Mouse (Mus musculus): ENCODE data around the gene Grap. TPM values are rescaled to one million over a fixed set of nuclear protein-coding genes. Genes with fewer than 3 reads are reported as not detected.
A peak's percentile ranks its signal among the peaks of the same experiment; 100 is the strongest.

Grap gene
- polyA plus RNA-seq, 1 experiment from 2014 or later = 7.1 TPM

DNA sequence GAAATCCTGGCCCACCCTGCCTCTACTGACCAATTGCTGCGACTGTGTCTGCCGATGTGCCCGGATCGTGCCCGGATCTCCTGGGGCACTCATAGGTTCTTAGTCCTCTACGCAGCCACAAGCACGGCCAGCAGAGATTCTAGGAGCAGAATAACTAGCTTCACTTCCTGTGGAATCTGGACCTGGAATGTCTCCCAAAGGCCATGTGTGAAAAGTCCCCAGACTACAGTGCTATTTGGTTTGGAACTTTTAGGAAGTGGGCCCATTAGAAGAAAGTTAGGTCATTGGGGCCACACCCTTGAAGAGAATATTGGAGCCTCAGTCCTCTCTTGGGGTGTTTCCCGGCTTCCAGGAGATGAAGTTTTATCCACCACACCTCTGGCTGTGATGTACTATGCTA, 34.9 kb upstream of the Grap start:
- Histone ChIP-seq H3K27me3 (ENCODE audit: control insufficient read depth, insufficient read depth, low read length) (no peaks in the 10 kb centered on the region), H3K4me1 (ENCODE audit: control insufficient read depth, insufficient read depth, low read length) (no peaks in the 10 kb centered on the region), H3K36me3 (ENCODE audit: control insufficient read depth, insufficient read depth, low read length) (no peaks in the 10 kb centered on the region), H3K4me3 (ENCODE audit: low read depth, low read length) (no peak overlapping the region), H3K27ac (ENCODE audit: low read depth, low read length) (no peak overlapping the region), H3K9me3 (ENCODE audit: control insufficient read depth, low read length) (no peaks in the 10 kb centered on the region), H3K9ac (ENCODE audit: low read length) (no peak overlapping the region), H3K4me2 (no peak overlapping the region)
- WGBS = 94% methylated on average over 8 of the region's 8 CpGs
- ATAC-seq (ENCODE audit: low FRiP score) (no peak), DNase-seq (ENCODE audit: low spot score, missing footprints) (no peak)

DNA sequence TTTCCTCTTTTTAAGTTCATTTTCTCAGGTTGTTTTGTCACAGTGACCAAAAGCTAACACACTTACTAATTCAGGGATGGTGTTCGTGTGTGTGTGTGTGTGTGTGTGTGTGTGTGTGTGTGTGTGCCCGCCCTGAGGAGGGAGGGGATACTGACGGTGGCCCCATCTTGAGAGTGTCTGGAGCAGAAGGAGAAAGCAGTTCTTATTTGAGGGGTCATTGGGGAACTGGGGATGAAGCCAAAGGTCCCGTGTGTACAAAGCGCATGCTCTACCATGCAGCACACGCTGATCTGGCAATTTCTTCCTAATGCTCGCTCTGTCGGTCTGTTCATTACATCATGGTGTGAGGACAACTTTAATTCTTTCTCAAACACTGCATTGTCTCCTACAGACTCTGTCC, 34.5 kb upstream of the Grap start:
- 91% methylated on average over 8 of the region's 8 CpGs for WGBS
- DNase-seq (ENCODE audit: low spot score, missing footprints) (no peak), ATAC-seq (ENCODE audit: low FRiP score) (no peak)

DNA sequence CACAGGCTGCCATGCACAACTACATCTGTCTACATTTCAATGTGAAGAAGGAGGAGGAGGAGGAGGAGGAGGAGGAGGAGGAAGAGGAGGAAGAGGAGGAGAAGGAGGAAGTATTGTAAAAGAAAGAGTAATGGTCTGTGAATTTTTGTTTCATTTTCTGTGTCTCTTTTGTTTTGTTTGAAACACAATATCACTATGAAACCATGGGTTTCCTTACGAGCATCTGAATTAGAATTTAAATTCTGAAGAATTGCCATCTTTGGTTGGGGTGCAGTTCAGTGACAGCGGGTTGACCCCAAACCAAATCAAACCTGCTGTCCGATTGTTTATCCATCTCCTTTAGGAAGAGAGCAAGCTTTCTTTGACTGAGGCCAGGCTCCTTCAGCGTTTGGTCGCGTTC, 33.7 kb upstream of the Grap start:
- H3K9me3 ChIP-seq (ENCODE audit: control insufficient read depth, low read length) = no peaks in the 10 kb centered on the region
- H3K36me3 ChIP-seq (ENCODE audit: control insufficient read depth, insufficient read depth, low read length) = no peaks in the 10 kb centered on the region
- H3K4me2 ChIP-seq = peak overlapping the region; percentile 68
- H3K4me3 ChIP-seq (ENCODE audit: low read depth, low read length) = peak overlapping the region; percentile 38
- H3K27ac ChIP-seq (ENCODE audit: low read depth, low read length) = no peak overlapping the region
- DNase-seq (ENCODE audit: low spot score, missing footprints) = peak; percentile 85
- no peak for ATAC-seq (ENCODE audit: low FRiP score)
- no peaks in the 10 kb centered on the region for H3K4me1 ChIP-seq (ENCODE audit: control insufficient read depth, insufficient read depth, low read length)
- WGBS = 14% methylated on average over 6 of the region's 6 CpGs
- H3K27me3 ChIP-seq (ENCODE audit: control insufficient read depth, insufficient read depth, low read length) = no peaks in the 10 kb centered on the region
- H3K9ac ChIP-seq (ENCODE audit: low read length) = peak overlapping the region; percentile 59; the same call in 1 of the 2 replicates

More for the DNA sequence above, 34.5 kb upstream of the Grap start:
- Histone ChIP-seq H3K9me3 (ENCODE audit: control insufficient read depth, low read length) (no peaks in the 10 kb centered on the region), H3K4me2 (no peak overlapping the region), H3K27me3 (ENCODE audit: control insufficient read depth, insufficient read depth, low read length) (no peaks in the 10 kb centered on the region), H3K4me3 (ENCODE audit: low read depth, low read length) (no peak overlapping the region), H3K4me1 (ENCODE audit: control insufficient read depth, insufficient read depth, low read length) (no peaks in the 10 kb centered on the region), H3K36me3 (ENCODE audit: control insufficient read depth, insufficient read depth, low read length) (no peaks in the 10 kb centered on the region), H3K27ac (ENCODE audit: low read depth, low read length) (no peak overlapping the region), H3K9ac (ENCODE audit: low read length) (no peak overlapping the region)

- DNase-seq (ENCODE audit: low spot score, missing footprints) (peak; percentile 94), ATAC-seq (ENCODE audit: low FRiP score) (peak; percentile 42; the same call in 1 of the 2 replicates)
- H3K36me3 ChIP-seq (ENCODE audit: control insufficient read depth, insufficient read depth, low read length) = no peaks in the 10 kb centered on the region
- H3K27me3 ChIP-seq (ENCODE audit: control insufficient read depth, insufficient read depth, low read length) = no peaks in the 10 kb centered on the region
- 2% methylated on average over 17 of the region's 17 CpGs for WGBS
- peak overlapping the region; percentile 38 for H3K4me3 ChIP-seq (ENCODE audit: low read depth, low read length)
- H3K9me3 ChIP-seq (ENCODE audit: control insufficient read depth, low read length) = no peaks in the 10 kb centered on the region
- H3K27ac ChIP-seq (ENCODE audit: low read depth, low read length) = no peak overlapping the region
- H3K9ac ChIP-seq (ENCODE audit: low read length) = peak overlapping the region; percentile 59
- no peaks in the 10 kb centered on the region for H3K4me1 ChIP-seq (ENCODE audit: control insufficient read depth, insufficient read depth, low read length)
- H3K4me2 ChIP-seq = peak overlapping the region; percentile 68
These were observed 33.2 kb upstream of the Grap start for GRCm38 (mm10) chr11:61619791-61620241.

DNA sequence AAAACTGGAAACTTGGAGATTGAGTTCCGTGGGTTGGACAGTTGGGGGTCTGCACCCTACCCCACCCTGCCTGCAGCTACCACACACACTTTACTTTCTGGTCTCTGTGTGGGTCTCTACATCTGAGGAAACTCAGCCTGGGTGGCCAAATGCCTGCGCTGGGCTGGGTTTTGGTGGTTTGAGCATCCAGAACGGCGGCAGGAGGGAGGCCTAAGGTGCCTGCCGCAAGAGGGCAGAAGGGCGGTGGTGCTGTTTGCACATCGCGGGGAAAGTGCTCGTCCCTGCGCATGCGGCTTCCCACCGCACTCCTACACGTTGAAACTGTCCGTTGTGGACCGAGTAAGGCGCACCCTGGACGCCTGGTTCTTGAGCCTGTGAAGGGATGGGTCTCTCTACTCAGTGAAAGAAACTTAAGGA, 32.8 kb upstream of the Grap start:
- Histone ChIP-seq H3K9me3 (ENCODE audit: control insufficient read depth, low read length) (no peaks in the 10 kb centered on the region), H3K4me1 (ENCODE audit: control insufficient read depth, insufficient read depth, low read length) (no peaks in the 10 kb centered on the region), H3K4me3 (ENCODE audit: low read depth, low read length) (peak overlapping the region; percentile 38), H3K36me3 (ENCODE audit: control insufficient read depth, insufficient read depth, low read length) (no peaks in the 10 kb centered on the region), H3K4me2 (peak overlapping the region; percentile 68), H3K9ac (ENCODE audit: low read length) (peak overlapping the region; percentile 59), H3K27me3 (ENCODE audit: control insufficient read depth, insufficient read depth, low read length) (no peaks in the 10 kb centered on the region), H3K27ac (ENCODE audit: low read depth, low read length) (no peak overlapping the region)
- DNase-seq (ENCODE audit: low spot score, missing footprints) (peak; percentile 96), ATAC-seq (ENCODE audit: low FRiP score) (peak; percentile 76; the same call in 1 of the 2 replicates)
- under 1% methylated on average over 17 of the region's 17 CpGs for WGBS

DNA sequence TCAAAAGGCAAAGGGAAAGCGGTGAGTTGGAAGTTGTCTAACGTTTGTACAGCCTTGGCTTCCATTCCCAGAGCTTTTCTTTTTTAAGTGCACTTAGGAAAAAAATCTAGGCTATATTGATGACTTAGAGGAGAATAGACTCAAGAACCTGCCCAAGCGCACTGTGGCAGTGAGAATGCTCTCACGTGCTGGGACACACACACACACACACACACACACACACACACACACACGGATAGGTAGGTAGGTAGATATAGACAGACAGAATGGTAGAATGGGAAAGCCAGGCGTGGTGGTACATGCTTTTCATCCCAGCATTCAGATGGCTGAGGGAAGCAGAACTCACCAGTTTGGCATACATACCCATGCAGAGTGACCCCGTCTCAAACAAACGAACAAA, 32.3 kb upstream of the Grap start:
- H3K27me3 ChIP-seq (ENCODE audit: control insufficient read depth, insufficient read depth, low read length) = no peaks in the 10 kb centered on the region
- peak overlapping the region; percentile 68 for H3K4me2 ChIP-seq
- ATAC-seq (ENCODE audit: low FRiP score) = no peak
- no peaks in the 10 kb centered on the region for H3K36me3 ChIP-seq (ENCODE audit: control insufficient read depth, insufficient read depth, low read length)
- H3K9me3 ChIP-seq (ENCODE audit: control insufficient read depth, low read length) = no peaks in the 10 kb centered on the region
- H3K4me3 ChIP-seq (ENCODE audit: low read depth, low read length) = peak overlapping the region; percentile 38; the same call in 1 of the 2 replicates
- no peak for DNase-seq (ENCODE audit: low spot score, missing footprints)
- 55% methylated on average over 8 of the region's 8 CpGs for WGBS
- H3K9ac ChIP-seq (ENCODE audit: low read length) = no peak overlapping the region
- H3K4me1 ChIP-seq (ENCODE audit: control insufficient read depth, insufficient read depth, low read length) = no peaks in the 10 kb centered on the region
- H3K27ac ChIP-seq (ENCODE audit: low read depth, low read length) = no peak overlapping the region

- ATAC-seq (ENCODE audit: low FRiP score) = no peak
- H3K4me3 ChIP-seq (ENCODE audit: low read depth, low read length) = no peak overlapping the region
- no peaks in the 10 kb centered on the region for H3K4me1 ChIP-seq (ENCODE audit: control insufficient read depth, insufficient read depth, low read length)
- no peak overlapping the region for H3K27ac ChIP-seq (ENCODE audit: low read depth, low read length)
- H3K9ac ChIP-seq (ENCODE audit: low read length) = no peak overlapping the region
- H3K36me3 ChIP-seq (ENCODE audit: control insufficient read depth, insufficient read depth, low read length) = no peaks in the 10 kb centered on the region
- 86% methylated on average over 7 of the region's 7 CpGs for WGBS
- no peak overlapping the region for H3K4me2 ChIP-seq
- no peak for DNase-seq (ENCODE audit: low spot score, missing footprints)
- no peaks in the 10 kb centered on the region for H3K9me3 ChIP-seq (ENCODE audit: control insufficient read depth, low read length)
- H3K27me3 ChIP-seq (ENCODE audit: control insufficient read depth, insufficient read depth, low read length) = no peaks in the 10 kb centered on the region
These were observed 27.9 kb upstream of the Grap start for GRCm38 (mm10) chr11:61625136-61625535.

DNA sequence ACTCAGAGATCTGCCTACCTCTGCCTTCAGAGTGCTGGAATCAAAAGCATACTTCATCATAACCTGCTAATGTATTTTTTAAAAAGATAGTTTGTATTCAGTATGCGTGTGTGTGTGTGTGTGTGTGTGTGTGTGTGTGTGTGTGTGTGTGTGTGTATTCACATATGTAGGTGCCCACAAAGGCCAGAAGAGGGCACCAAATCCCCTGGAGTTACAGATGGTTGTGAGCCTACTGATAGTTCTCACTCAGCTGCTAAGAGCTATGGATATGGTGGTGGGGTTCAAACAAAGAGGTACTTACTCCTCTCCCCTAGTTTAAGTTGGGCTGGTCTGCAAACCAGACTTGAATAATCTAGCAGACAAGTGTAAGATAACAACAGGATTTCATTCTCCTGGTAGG, 26.6 kb upstream of the Grap start:
- Histone ChIP-seq H3K27me3 (ENCODE audit: control insufficient read depth, insufficient read depth, low read length) (no peaks in the 10 kb centered on the region), H3K36me3 (ENCODE audit: control insufficient read depth, insufficient read depth, low read length) (no peaks in the 10 kb centered on the region), H3K4me2 (no peak overlapping the region), H3K9ac (ENCODE audit: low read length) (no peak overlapping the region), H3K9me3 (ENCODE audit: control insufficient read depth, low read length) (no peaks in the 10 kb centered on the region), H3K4me1 (ENCODE audit: control insufficient read depth, insufficient read depth, low read length) (no peaks in the 10 kb centered on the region), H3K27ac (ENCODE audit: low read depth, low read length) (no peak overlapping the region), H3K4me3 (ENCODE audit: low read depth, low read length) (no peak overlapping the region)
- no peak for ATAC-seq (ENCODE audit: low FRiP score)
- WGBS = 86% methylated on average over 1 of the region's 1 CpGs
- no peak for DNase-seq (ENCODE audit: low spot score, missing footprints)

DNA sequence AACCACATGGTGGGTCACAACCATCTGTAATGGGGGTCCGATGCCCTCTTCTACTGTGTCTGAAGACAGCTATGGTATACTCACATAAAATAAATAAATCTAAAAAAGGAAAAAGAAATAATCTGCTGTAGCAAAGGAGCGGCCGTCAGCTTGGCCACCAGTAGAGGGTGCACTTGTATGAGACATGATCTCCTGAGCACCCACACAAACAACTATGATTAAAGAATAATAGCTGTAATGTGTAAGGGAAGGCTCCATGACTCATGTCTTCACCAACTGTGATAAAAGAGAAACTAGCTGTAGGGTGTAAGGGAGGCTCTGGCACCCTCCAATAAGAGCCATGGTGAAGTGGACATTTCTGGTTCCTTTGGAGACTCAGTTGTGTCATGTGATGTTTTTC, 23.4 kb upstream of the Grap start:
- Histone ChIP-seq H3K27me3 (ENCODE audit: control insufficient read depth, insufficient read depth, low read length) (no peaks in the 10 kb centered on the region), H3K9me3 (ENCODE audit: control insufficient read depth, low read length) (no peaks in the 10 kb centered on the region), H3K36me3 (ENCODE audit: control insufficient read depth, insufficient read depth, low read length) (no peaks in the 10 kb centered on the region), H3K4me2 (no peak overlapping the region), H3K4me3 (ENCODE audit: low read depth, low read length) (no peak overlapping the region), H3K9ac (ENCODE audit: low read length) (no peak overlapping the region), H3K4me1 (ENCODE audit: control insufficient read depth, insufficient read depth, low read length) (no peaks in the 10 kb centered on the region), H3K27ac (ENCODE audit: low read depth, low read length) (no peak overlapping the region)
- WGBS = 61% methylated on average over 3 of the region's 3 CpGs
- DNase-seq (ENCODE audit: low spot score, missing footprints) = no peak
- no peak for ATAC-seq (ENCODE audit: low FRiP score)
